Mouse (Mus musculus) spleen, adult 2 months (tissue): ENCODE results near the gene Gm40193.

Source experiments
- CTCF ChIP-seq: fragments of 200-500 bp; IDR thresholded peaks from 2 replicates; pipeline ENCODE4 v1.5.1; 2011; ENCODE audit warnings: mild to moderate bottlenecking, inconsistent platforms; ENCODE audit not compliant: insufficient read depth, insufficient read length, insufficient replicate concordance; ENCODE audit errors: extremely low read depth
- POLR2A ChIP-seq: fragments of 200-500 bp; IDR thresholded peaks from 2 replicates; pipeline ENCODE4 v1.6.1; 2011; ENCODE audit warnings: low read depth, low read length, inconsistent platforms

DNA sequence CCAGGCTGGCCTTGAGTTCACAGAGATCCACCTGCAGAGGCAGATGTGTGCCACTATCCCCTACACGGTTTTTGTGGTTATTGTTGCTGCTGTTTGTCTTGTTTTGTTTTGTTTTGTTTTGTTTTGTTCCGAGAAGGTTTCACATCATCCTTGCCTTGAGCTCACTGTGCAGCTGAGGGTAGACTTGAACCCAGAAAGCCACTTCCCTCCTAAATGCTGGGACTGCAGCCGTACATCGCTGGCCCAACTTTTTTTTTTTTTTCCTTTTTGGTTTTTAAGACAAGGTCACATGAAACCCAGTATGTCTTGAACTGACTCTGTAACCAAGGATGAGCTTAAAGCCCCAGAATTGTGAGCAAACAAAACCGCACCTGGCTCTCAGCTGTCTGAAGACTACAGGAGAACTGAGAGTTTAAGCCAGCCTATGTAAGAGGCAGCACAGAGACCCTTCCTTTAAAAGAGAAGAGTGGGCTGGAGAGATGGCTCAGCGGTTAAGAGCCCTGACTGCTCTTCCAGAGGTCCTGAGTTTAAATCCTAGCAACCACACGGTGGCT, 25.7 kb downstream of the Gm40193 start:
- no peak for TF ChIP-seq CTCF
- no peak for TF ChIP-seq POLR2A
